14 mouse cellular contexts compared by ENCODE assay signal in the genomic region with DNA sequence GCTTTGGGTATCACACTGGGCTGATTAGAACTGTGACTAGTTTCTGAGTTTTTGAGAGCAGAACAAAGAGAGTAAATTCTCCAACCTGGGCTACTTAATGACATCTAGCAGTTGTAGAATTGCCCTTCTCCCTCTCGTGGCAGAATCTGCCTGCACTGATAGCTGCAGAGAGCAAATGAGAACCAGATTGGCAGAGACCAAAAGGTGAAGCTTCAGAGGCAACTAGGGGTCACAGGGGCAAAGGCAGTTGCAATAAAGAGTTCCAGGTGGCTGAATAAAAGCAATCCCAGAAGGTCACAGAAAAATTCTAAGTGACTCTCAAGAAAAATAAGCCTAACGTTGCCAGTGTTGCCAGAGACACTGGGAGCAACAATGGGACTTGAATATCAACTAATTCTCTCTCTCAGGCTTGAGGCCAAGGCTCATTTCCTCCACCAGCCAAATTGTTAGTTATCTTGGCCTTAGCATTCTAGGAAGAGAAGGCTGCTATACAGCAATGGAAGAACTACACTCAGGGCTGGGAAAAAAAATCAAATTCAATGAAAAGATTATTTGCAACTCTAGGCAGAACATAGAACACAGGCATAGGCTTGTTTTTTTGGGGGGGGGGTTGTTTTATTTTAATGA.
DNase-seq lines count a peak whose midpoint lies in the region; ATAC-seq and TF ChIP-seq lines count a peak whose summit lies in the region.
"Had no signal": no experiment of that assay in that cellular context is flagged by ENCODE, and none has a peak within 500 bp of the region (broad histone marks: within the 10 kb centered on the region; RNA-seq: fewer than 3 reads in every experiment).

No protein-coding gene starts in this region.

- H3K4me2 ChIP-seq in hindbrain, embryonic 11.5 days (replicated peaks; ENCODE audit: low read depth, low read length): no peak overlapping the region
- no peak overlapping the region for H3K4me2 ChIP-seq in hindbrain, embryonic 16.5 days (ENCODE audit: low read length)
- H3K4me2 ChIP-seq: embryonic facial prominence, embryonic 12.5 days; heart, embryonic 13.5 days; limb, embryonic 13.5 days had no signal

- no peak for TF ChIP-seq POLR2A in cerebellum, adult 2 months (IDR thresholded peaks at IDR 0.05; ENCODE audit: borderline replicate concordance, insufficient read depth, low read length)

- H3K9ac ChIP-seq in hindbrain, embryonic 11.5 days (ENCODE audit: low read depth, low read length): no peak overlapping the region
- H3K9ac ChIP-seq in hindbrain, embryonic 16.5 days (ENCODE audit: low read depth, low read length): no peak overlapping the region
- H3K9ac ChIP-seq: embryonic facial prominence, embryonic 12.5 days; heart, embryonic 13.5 days; limb, embryonic 13.5 days had no signal

- no peaks in the 10 kb centered on the region for H3K4me1 ChIP-seq in hindbrain, embryonic 11.5 days (replicated peaks; ENCODE audit: control insufficient read depth, insufficient read depth, low read length)
- H3K4me1 ChIP-seq in hindbrain, embryonic 16.5 days (ENCODE audit: control insufficient read depth, insufficient read depth, low read depth, low read length): no peaks in the 10 kb centered on the region
- no peaks in the 10 kb centered on the region for H3K4me1 ChIP-seq in cerebellum, adult 2 months (ENCODE audit: control insufficient read depth, insufficient read depth, low read length)
- H3K4me1 ChIP-seq: embryonic facial prominence, embryonic 12.5 days; heart, embryonic 13.5 days; limb, embryonic 13.5 days had no signal

- DNase-seq in hindbrain, embryonic 11.5 days (ENCODE audit: low spot score): peak; percentile 30
- DNase-seq in adipocyte (ENCODE audit: low spot score): peak; percentile 34
- DNase-seq in embryo, embryonic 10.5 days (ENCODE audit: low spot score): peak; percentile 88
- peak; percentile 82 for DNase-seq in hindlimb bud, embryonic 11.5 days (ENCODE audit: extremely low spot score, low read depth, low spot score)
- DNase-seq in gastrocnemius, adult 2 months: no peak
- DNase-seq in cerebellum, adult 2 months: no peak
- DNase-seq: adrenal gland, postnatal 25 days; lung, adult 18-20 months; spleen, adult 18-20 months had no signal

- no peak for TF ChIP-seq CTCF in gastrocnemius, adult 2 months (IDR thresholded peaks at IDR 0.05)
- TF ChIP-seq CTCF in cerebellum, adult 2 months (IDR thresholded peaks at IDR 0.05; ENCODE audit: borderline replicate concordance, insufficient read depth, low read depth, low read length): no peak

- no peaks in the 10 kb centered on the region for H3K9me3 ChIP-seq in hindbrain, embryonic 11.5 days (ENCODE audit: control insufficient read depth, low read length)
- H3K9me3 ChIP-seq in hindbrain, embryonic 16.5 days (ENCODE audit: control insufficient read depth, low read length): peaks cover 2% of the 10 kb centered on the region; the same call in 1 of the 2 replicates
- H3K9me3 ChIP-seq: embryonic facial prominence, embryonic 12.5 days; G1E; heart, embryonic 13.5 days; limb, embryonic 13.5 days had no signal

- H3K4me3 ChIP-seq in hindbrain, embryonic 11.5 days (ENCODE audit: low read depth, low read length): no peak overlapping the region
- H3K4me3 ChIP-seq in hindbrain, embryonic 16.5 days (ENCODE audit: low read length): no peak overlapping the region
- H3K4me3 ChIP-seq in gastrocnemius, adult 2 months: no peak overlapping the region
- H3K4me3 ChIP-seq in cerebellum, adult 2 months (replicated peaks; ENCODE audit: insufficient read depth, low read depth, low read length): no peak overlapping the region
- H3K4me3 ChIP-seq: embryonic facial prominence, embryonic 12.5 days; heart, embryonic 13.5 days; limb, embryonic 13.5 days had no signal

- H3K27ac ChIP-seq in hindbrain, embryonic 11.5 days (ENCODE audit: low read depth, low read length): no peak overlapping the region
- no peak overlapping the region for H3K27ac ChIP-seq in hindbrain, embryonic 16.5 days (ENCODE audit: low read depth, low read length)
- H3K27ac ChIP-seq in gastrocnemius, adult 2 months: no peak overlapping the region
- H3K27ac ChIP-seq in cerebellum, adult 2 months (ENCODE audit: insufficient read depth, low read length): no peak overlapping the region
- H3K27ac ChIP-seq: embryonic facial prominence, embryonic 12.5 days; heart, embryonic 13.5 days; limb, embryonic 13.5 days had no signal

- intact Hi-C loops in gastrocnemius, adult 2 months (cut with DNase I): no loop called here

- no peak for ATAC-seq in hindbrain, embryonic 11.5 days (ENCODE audit: low FRiP score)
- ATAC-seq in hindbrain, embryonic 16.5 days: no peak; the same call in 1 of the 2 replicates

- no peaks in the 10 kb centered on the region for H3K27me3 ChIP-seq in hindbrain, embryonic 11.5 days (ENCODE audit: control insufficient read depth, insufficient read depth, low read length)
- H3K27me3 ChIP-seq in hindbrain, embryonic 16.5 days (replicated peaks; ENCODE audit: control insufficient read depth, insufficient read depth, low read length): no peaks in the 10 kb centered on the region
- H3K27me3 ChIP-seq in cerebellum, adult 2 months (ENCODE audit: control insufficient read depth, insufficient read depth, low read length): no peaks in the 10 kb centered on the region
- H3K27me3 ChIP-seq: embryonic facial prominence, embryonic 12.5 days; heart, embryonic 13.5 days; limb, embryonic 13.5 days had no signal

- 8% methylated on average over 2 of the region's 2 CpGs for WGBS in hindbrain, embryonic 11.5 days
- WGBS in hindbrain, embryonic 16.5 days: 10% methylated on average over 2 of the region's 2 CpGs
- WGBS in cerebellum, adult 2 months: 7% methylated on average over 2 of the region's 2 CpGs

- H3K36me3 ChIP-seq in hindbrain, embryonic 11.5 days (ENCODE audit: control insufficient read depth, insufficient read depth, low read length): no peaks in the 10 kb centered on the region
- no peaks in the 10 kb centered on the region for H3K36me3 ChIP-seq in hindbrain, embryonic 16.5 days (ENCODE audit: control insufficient read depth, insufficient read depth, low read length)
- H3K36me3 ChIP-seq: embryonic facial prominence, embryonic 12.5 days; G1E; heart, embryonic 13.5 days; limb, embryonic 13.5 days had no signal

Comparison
In these comparisons a context has a peak if more than half of its experiments do, and no peak if none do; other contexts are left out.
1. DNase-seq: peak in hindbrain, embryonic 11.5 days (single experiment), adipocyte (single experiment), embryo, embryonic 10.5 days (single experiment) and hindlimb bud, embryonic 11.5 days (single experiment); none in gastrocnemius, adult 2 months (single experiment) and cerebellum, adult 2 months (0 of 2).